Mouse (Mus musculus) layer of hippocampus, adult 9-10 months (tissue): ENCODE measurements around the gene Miip.
A peak's percentile ranks its signal among the peaks of the same experiment; 100 is the strongest.
"Not testable (repeated sequence)": the region's sequence is repeated elsewhere in the genome, so short reads cannot be mapped to it uniquely, and the experiment has no call there.

Experiments
- DNase-seq: peaks from one replicate; pipeline ENCODE4 v3.0.0; 2022; ENCODE audit warnings: low spot score

Gene Miip

DNA sequence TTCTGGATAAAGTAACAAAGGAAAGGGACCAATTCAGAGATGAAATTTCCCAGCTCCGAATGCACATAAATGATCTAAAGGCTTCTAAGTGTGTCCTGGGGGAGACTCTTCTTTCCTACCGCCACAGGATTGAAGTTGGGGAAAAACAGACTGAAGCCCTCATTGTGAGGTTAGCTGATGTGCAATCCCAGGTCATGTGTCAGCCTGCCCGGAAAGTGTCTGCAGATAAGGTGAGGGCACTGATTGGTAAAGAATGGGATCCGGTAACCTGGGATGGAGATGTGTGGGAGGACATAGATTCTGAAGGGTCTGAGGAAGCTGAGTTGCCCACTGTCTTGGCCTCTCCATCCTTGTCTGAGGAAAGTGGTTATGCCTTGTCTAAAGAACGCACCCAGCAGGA lies 622 bp upstream of the Miip start:
- no peak for DNase-seq

DNA sequence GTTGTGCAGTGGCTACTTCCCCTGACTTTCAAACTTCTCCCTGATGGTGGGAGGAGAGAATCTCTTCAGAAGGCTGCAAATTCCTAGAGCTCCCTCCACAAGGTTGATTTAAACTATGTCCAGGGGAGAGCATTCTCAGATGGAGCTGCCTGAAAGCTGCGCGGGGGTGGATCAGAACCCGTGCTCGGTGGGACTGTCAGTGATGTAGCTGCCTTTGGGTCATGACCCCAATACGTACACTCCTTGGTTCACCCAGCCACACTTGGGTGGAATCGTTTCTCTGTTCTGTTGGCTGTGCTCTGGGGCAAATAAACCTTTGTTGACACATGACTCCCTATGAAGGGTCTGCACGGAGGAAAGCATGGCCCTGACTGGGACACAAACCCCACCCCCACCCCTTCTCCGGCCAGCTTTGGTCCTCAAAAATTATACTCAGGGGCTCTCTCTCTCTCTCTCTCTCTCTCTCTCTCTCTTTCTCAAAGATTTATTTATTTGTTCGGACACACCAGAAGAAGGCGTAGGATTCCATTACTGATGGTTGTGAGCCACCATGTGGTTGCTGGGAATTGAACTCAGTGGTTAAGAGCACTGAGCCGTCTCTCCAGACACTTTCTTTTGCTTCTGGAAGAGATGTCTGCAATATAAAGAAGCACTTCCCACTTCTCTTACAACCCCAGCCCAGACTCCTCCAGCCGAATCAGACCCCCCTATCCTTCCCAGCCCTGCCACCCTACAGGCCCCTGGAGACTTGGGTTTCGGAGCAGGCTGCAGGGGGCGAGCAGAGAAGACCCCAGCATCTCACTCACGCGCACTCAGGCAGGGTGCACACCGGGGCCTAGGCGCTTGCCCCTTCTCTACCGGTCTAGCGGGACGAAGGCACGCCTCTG lies 810 bp downstream of the Miip start:
- no peak for DNase-seq

DNA sequence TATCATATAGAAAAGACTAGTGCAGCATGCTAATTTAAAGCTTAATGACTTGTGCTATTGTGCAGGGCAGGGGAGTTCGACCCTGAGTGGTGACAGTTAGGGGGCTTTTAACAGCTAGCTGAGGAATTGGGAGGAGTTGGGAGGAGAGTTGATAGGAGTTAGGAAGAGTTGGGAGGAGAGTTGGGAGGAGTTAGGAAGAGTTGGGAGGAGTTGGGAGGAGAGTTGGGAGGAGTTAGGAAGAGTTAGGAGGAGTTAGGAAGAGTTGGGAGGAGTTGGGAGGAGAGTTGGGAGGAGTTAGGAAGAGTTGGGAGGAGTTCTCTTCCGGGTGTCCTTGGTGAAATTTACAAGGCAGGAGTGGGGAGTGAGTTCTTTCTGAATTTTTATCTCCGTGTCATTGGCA lies 1.8 kb downstream of the Miip start:
- DNase-seq, result not testable (repeated sequence)

DNA sequence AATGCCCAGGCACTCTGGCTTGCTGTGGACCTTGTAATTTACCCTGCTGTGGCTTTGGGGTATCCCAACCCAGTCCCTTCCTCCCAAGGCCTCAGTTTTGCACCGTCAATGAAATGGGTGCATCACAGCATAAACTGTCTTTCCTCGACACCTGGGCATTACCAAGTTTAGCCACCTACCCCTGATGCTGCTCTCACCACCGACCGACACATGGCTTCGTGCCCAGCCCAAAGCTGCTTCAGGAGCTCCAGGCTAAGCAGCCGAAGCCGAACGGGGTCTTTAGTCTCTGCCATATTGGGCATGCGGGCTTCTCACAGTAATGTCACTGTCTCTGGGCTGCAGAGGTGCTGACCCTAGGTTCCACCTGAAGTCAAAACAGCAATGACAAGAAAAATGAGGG lies 2.6 kb downstream of the Miip start:
- DNase-seq, result no peak

DNA sequence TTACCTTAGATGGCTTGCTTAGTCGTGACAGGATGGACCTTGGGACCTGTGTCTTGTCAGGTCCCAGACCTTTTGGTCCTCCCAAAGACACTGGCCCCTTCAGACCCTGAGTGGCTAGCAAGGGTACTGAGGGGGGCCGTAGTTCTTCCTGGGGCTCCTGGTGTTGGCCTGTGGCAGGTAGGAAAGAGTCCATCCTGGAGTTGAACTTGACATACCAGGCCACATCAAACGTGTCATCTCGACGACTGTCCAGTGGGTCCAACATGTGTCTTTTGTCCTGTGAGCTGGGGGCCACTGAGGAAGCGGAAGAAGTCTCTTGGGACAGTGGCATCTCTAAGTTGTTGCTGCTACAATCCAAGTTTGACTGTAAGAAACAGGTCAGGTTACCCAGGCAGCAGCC lies 3.0 kb downstream of the Miip start:
- DNase-seq, result no peak

DNA sequence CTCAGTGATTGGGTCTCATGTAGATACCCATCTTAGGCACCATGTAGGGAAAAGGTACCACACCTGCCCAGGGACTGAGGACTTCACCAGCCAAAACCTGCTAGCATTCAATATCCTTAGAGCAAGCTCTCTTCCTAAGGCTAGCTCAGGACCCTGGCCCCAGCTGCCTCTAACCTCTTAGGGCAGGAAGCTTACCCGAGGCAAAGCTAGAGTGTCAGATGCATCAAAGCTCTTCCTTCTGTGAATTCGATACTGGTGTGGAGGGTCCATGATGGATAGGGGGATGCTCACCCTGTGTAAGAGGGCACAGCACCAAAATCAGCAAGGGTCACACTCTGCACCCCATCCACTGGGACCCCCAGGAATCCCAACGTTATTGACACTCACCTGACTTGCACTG lies 6.6 kb downstream of the Miip start:
- DNase-seq, result no peak

DNA sequence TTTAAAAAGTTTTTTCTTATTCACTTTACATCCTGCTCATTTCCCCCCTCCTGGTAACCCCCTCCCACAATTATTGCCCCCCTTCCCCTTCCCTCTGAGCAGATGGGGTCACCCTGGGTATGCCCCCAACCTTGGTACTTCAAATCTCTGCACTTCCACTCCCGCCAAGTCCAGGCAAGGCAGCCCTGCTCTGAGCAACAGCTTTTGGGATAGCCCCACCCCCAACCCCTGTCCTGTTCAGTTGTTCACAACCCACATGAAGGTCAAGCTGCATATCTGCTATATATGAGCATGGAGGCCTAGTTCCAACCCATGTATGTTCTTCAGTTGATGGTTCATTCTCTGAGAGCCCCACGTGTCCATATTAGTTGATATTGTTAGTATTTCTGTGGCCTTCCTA lies 17.8 kb downstream of the Miip start:
- no peak for DNase-seq

DNA sequence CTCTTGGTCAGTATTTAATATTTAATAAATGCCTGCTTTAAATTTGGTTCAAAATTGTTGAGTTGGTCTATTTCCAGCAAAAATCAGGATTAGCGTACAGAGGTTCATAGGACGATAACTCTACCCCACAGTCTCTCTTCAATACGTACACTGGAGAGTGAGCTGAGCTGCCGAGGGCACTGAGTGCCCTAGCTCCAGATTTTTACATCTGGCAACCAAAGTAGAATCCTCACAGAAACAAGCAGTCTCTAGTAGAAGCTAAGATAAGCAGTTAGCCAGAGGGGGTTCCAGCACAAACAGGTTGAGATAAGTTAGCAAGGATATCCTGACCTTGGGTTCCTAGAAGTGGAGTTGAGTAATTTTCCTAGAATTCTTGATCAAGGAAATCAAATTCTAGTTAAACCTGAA lies 20.0 kb downstream of the Miip start:
- no peak for DNase-seq

DNA sequence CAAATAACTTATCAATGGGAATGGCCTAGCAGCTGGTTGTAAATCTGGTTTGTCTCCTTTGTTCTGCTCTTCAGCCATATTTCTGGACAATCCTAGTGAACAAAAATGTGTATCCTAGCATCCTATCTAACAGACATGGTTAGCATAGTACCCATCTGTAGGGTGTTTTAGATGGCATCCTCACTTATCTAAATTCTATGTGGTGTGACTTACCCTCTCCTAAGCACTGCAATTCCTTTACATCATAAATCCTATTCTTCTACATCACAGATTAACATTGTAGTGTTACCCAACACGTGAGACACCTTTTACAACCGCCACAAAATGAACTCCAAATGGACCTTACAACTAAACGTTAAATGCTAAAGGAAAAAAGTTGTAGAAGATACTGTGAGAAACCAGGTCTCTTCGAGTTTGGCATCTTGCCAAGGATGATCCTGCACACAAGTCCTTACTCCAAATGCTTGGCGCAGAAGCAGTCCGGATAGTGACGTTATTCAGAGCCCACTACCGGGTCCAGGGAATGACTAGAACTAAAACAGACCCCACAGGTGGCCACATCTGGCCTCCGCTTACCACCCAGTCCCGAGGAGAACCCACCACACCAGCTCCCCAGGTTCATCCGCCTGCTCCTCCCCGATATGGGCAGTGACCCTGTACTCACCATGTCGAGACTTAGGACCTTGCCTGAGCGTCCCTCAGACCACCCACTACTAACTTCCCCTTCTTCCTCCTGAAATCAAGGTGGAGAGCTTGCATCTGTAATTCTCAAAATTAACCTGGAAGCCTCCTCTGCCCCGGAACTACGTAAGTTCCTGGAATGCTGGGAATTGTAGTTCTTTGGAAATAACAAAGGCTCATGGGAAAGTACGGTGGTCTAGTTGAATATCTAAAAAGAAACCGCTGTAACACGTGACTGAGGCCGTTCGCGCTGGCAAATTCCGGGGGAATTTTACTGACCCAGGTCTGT lies 20.7 kb downstream of the Miip start, which contains the start of gene Zfp933:
Zfp933 (minus strand) TSS at position 753 of the 970 bp plus-strand sequence.
- peak; percentile 85 for DNase-seq

DNA sequence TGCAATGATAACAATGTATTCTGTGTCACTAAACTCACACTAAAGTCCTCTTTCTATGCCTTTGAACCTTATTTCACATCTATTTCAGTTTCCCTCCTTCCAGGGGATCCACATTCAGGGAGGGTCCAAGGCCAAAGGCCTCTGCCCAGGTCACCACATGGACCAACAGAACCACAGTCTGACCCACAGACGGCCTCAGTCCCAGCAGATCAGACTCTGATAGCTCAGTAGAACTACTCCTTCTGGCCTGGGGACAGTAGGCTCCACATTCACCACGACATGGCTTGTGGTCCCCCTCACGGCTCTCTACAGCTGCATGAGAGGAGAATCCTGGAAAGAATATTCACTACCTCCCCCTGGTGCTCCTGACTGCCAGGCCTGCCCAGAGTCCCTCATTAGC lies 25.7 kb downstream of the Miip start:
- no peak for DNase-seq

DNA sequence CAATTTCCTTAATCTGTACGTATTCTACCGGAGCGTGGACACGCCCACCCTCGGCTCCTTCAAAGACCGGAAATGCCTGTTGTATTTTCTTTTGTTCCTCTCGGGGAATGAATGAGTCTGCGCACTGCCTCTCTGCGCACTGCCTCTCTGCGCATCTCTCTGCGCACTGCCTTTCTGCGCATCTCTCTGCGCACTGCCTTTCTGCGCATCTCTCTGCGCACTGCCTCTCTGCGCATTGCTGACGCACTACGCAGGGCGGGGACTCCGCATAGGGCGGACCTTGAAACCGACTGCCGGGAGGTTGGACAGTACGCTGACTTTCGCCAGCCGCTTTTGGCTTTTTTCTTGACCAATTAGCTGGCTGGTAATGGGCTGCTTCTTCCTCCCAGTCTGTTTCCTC lies 29.3 kb downstream of the Miip start:
- not testable (repeated sequence) for DNase-seq

DNA sequence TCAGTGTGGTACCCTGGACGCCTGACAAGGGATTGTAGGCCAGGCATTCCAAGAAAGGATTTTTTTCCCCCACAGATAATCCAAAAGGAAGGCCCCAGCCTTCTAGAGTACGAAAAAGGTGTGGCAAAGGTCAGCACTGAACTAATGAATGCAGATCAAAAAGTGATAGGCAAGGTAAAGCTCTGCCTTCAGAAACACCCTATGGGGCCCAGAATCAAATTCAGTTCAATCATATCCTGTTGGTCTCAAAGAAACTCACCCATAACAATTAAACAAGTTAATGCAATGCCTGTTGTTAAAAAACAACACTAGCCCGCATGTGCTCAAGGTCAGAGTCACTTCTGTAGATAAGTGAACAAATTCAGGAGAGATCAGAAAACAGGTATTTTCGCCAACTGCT lies 44.2 kb downstream of the Miip start:
- DNase-seq, result no peak

DNA sequence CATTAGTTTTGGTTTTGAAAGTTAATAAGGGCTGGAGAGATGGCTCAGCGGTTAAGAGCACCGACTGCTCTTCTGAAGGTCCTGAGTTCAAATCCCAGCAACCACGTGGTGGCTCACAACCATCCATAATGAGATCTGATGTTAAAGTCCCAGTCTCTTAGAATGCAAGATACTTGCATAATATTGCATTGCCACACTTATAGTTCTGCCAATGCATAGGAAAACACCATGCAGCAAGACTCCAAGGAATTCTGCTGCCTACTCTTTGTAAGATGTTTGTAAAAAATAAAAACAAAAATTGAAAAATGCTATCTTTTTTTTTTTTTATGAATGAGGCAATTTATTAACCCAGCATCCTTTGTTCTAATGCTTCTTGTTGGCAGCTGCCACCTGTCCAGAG lies 47.2 kb downstream of the Miip start:
- not testable (repeated sequence) for DNase-seq

DNA sequence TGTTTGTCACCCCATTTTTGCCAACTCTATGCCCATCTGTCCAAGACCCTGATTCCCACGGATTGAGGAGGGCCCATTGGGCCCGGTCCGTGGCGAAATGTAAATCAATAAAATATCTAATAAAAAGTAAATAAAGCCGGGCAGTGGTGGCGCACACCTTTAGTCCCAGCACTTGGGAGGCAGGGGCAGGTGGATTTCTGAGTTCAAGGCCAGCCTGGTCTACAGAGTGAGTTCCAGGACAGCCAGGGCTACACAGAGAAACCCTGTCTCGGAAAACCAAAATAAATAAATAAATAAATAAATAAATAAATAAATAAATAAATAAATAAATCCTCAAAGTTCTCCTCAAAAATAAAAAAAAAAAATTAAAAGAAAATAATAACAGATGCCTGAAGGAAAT lies 49.0 kb downstream of the Miip start:
- not testable (repeated sequence) for DNase-seq

DNA sequence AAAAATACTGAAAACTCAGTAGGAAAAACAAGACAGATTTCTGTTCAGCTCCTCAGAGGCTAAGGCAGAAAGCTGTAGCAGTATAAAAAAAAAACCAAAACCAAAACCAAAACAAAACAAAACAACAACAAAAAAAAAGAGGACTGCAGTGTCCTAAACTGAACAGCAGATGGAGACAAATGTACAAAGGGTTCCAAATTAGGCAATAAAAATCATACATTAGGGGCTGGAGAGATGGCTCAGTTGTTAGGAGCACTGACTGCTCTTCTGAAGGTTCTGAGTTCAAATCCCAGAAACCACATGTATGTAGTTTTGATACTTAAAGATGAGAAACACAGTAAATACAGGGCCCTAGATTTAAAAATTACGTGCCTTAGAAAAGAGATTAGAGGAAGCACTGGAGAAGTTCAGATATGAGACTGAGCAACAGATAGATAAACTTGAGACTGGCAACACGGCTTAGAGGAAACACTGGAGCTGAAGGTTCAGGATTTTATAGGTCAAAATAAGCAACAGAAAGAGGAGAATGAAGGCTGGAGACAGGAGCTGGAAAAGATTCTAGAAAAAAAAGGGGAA lies 53.9 kb downstream of the Miip start:
- no peak for DNase-seq

DNA sequence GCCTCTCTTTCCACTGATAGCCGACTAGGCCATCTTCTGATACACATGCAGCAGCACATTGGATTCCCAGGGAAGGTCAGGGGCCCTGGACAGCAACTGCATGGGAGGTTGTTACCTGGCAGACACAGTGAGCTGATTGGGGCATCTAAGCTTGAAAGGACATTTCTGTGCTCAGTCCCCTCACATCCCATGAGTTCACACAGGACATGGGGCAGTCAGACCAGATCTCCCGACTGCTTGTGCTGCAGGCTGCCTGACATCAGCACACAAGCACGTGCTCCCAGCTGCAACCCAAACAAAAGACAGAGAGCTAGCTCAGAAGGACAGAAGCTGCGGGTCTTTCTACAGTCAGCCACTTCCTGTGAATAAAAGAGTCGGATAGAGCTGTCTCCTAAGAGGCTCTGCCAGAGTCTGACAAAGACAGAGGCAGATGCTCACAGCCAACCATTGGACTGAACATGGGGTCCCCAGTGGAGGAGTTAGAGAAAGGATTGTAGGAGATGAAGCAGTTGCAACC lies 55.3 kb downstream of the Miip start:
- DNase-seq, result no peak
